Mouse (Mus musculus): ENCODE measurements around the gene Pbld1. TPM values are rescaled to one million over a fixed set of nuclear protein-coding genes. Genes with fewer than 3 reads are reported as not detected.

The Pbld1 gene
- polyA plus RNA-seq, 1 experiment, result 0.31 TPM

DNA sequence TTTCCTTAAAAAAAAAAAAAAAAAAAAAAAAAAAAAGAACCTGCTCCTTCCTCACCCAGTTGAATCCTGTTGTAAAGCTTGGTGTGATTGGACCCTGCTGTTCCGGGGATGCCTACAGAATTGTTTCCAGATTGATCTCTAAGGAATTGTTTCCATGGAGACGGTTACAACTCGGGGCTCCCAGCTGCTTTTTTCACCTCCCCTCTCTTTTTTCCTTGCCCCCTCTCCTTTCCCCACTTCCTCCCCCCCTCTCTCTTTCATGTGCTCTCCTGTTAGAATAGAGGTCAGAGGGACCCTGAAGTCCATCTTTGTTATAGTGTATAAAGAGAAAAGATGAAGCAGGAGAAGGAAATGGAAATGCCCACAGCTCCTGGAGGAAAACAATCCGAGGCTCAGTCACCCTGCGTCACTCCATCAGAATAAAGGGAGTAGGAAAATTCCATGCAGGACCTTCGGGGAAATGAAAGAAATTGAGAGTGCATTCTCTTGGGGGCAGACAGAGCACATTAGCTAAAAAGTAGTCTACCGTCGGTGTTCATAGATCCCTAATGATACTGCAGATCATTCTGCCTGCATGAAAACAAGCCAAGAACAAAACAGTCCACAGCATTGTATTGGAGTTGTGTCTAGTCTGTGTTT lies 33.7 kb upstream of the Pbld1 start:
- H3ac ChIP-seq (ENCODE audit: control insufficient read depth, insufficient read length), result no peak overlapping the region
- H3K79me2 ChIP-seq (ENCODE audit: control insufficient read depth, insufficient read depth), result peaks cover 21% of the 10 kb centered on the region
- H3K27me3 ChIP-seq (ENCODE audit: control insufficient read depth, insufficient read depth, insufficient read length), result no peaks in the 10 kb centered on the region
- TF ChIP-seq POLR2A (IDR thresholded peaks at IDR 0.05; ENCODE audit: insufficient read length, low read depth) (no peak), REST (IDR thresholded peaks at IDR 0.05; ENCODE audit: insufficient read depth, insufficient read length) (no peak), MYOG (IDR thresholded peaks at IDR 0.05; ENCODE audit: control insufficient read depth in 1 of 3, insufficient read depth in 1 of 3, insufficient read length in 2 of 3, low read depth in 2 of 3) (no peak), MYOD1 (IDR thresholded peaks at IDR 0.05; ENCODE audit: control insufficient read depth in 1 of 3, insufficient read length in 2 of 3, low read depth in 2 of 3) (no peak)
- no peak overlapping the region for H3K4me2 ChIP-seq (ENCODE audit: low read depth)
- no peak overlapping the region for H3K4me3 ChIP-seq
- H3K36me3 ChIP-seq (ENCODE audit: control insufficient read depth, insufficient read depth), result no peaks in the 10 kb centered on the region

DNA sequence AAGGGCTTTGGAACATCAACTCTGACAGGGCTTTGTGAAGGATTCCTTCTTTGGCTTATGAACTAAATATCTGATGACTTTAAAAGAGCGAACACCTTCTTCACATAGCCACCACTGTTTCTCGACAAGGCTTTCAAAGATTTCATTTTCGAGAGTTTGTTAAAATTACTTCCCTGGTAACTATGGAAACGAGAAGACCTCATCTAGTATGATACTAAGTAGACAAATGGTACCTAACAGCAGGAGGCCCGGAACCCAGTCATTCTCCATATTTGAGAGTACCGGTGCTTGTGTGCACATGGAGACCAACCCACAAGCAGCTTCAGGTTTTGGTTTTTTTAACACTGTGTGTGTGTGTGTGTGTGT lies 33.2 kb upstream of the Pbld1 start:
- Histone ChIP-seq H3ac (ENCODE audit: control insufficient read depth, insufficient read length) (no peak overlapping the region), H3K79me2 (ENCODE audit: control insufficient read depth, insufficient read depth) (peaks cover 16% of the 10 kb centered on the region), H3K4me2 (ENCODE audit: low read depth) (no peak overlapping the region), H3K27me3 (ENCODE audit: control insufficient read depth, insufficient read depth, insufficient read length) (no peaks in the 10 kb centered on the region), H3K36me3 (ENCODE audit: control insufficient read depth, insufficient read depth) (no peaks in the 10 kb centered on the region), H3K4me3 (no peak overlapping the region)
- no peak for TF ChIP-seq TCF3 (IDR thresholded peaks at IDR 0.05; ENCODE audit: insufficient read length, low read depth)
- TF ChIP-seq REST (IDR thresholded peaks at IDR 0.05; ENCODE audit: insufficient read depth, insufficient read length), result no peak
- no peak for TF ChIP-seq MAX (IDR thresholded peaks at IDR 0.05; ENCODE audit: low read depth)
- no peak for TF ChIP-seq POLR2AphosphoS2 (IDR thresholded peaks at IDR 0.05; ENCODE audit: insufficient read length, low read depth)
- TF ChIP-seq MYOG (IDR thresholded peaks at IDR 0.05; ENCODE audit: control insufficient read depth in 1 of 3, insufficient read depth in 1 of 3, insufficient read length in 2 of 3, low read depth in 2 of 3), result no peak
- no peak for TF ChIP-seq SRF (IDR thresholded peaks at IDR 0.05; ENCODE audit: control insufficient read depth, insufficient read length, low read depth)
- TF ChIP-seq CEBPB (IDR thresholded peaks at IDR 0.05; ENCODE audit: insufficient read depth, poor library complexity, severe bottlenecking), result no peak
- TF ChIP-seq POLR2A (IDR thresholded peaks at IDR 0.05; ENCODE audit: insufficient read length, low read depth), result no peak
- TF ChIP-seq USF1 (IDR thresholded peaks at IDR 0.05; ENCODE audit: low read depth), result no peak
- TF ChIP-seq TCF12 (IDR thresholded peaks at IDR 0.05; ENCODE audit: insufficient read depth, poor library complexity, severe bottlenecking), result no peak
- TF ChIP-seq MYOD1 (IDR thresholded peaks at IDR 0.05; ENCODE audit: control insufficient read depth in 1 of 3, insufficient read length in 2 of 3, low read depth in 2 of 3), result no peak
- TF ChIP-seq E2F4 (IDR thresholded peaks at IDR 0.05; ENCODE audit: insufficient read depth), result no peak

DNA sequence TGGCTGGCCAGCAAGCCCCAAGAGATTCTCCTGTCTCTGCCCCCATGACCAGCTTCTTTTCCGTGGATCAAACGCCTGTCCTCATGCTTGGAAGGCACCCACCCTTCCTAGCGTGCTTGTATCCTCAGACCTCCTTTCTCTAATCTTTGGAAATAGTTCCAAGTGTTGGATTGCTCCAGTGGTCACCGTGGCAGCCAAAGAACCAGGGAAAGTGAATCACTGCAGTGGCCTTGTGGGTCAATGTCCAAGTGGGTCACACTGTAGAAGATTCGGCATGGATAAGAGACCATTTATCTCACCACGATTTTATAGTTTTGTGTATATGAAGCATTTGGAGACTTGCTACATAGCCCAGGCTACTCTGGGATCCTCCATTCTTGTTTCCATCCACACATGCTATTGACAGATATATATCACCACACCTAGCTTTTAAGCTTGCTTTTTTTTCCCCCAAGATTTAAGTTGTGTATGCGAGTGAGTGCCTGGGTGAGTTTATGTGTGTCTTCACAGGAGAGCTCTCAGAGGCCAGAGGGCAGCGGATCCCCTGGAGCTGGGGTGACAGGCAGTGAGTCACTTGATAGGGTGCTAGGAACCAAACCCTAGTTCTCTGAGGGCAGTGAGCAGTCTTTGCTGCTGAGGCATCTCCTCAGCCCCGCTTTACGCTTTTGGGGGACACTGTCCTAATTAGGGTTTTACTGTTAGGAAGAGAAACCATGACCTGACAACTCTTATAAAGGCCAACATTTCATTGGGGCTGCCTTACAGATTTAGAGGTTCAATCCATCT lies 32.4 kb upstream of the Pbld1 start:
- peaks cover 8% of the 10 kb centered on the region for H3K79me2 ChIP-seq (ENCODE audit: control insufficient read depth, insufficient read depth)
- no peaks in the 10 kb centered on the region for H3K36me3 ChIP-seq (ENCODE audit: control insufficient read depth, insufficient read depth)
- no peaks in the 10 kb centered on the region for H3K27me3 ChIP-seq (ENCODE audit: control insufficient read depth, insufficient read depth, insufficient read length)
- H3K4me3 ChIP-seq, result no peak overlapping the region
- TF ChIP-seq POLR2AphosphoS2 (IDR thresholded peaks at IDR 0.05; ENCODE audit: insufficient read length, low read depth) (no peak), SRF (IDR thresholded peaks at IDR 0.05; ENCODE audit: control insufficient read depth, insufficient read length, low read depth) (no peak), POLR2A (IDR thresholded peaks at IDR 0.05; ENCODE audit: insufficient read length, low read depth) (no peak), MAX (IDR thresholded peaks at IDR 0.05; ENCODE audit: low read depth) (no peak), TCF12 (IDR thresholded peaks at IDR 0.05; ENCODE audit: insufficient read depth, poor library complexity, severe bottlenecking) (no peak), E2F4 (IDR thresholded peaks at IDR 0.05; ENCODE audit: insufficient read depth) (no peak), USF1 (IDR thresholded peaks at IDR 0.05; ENCODE audit: low read depth) (no peak), CEBPB (IDR thresholded peaks at IDR 0.05; ENCODE audit: insufficient read depth, poor library complexity, severe bottlenecking) (no peak), REST (IDR thresholded peaks at IDR 0.05; ENCODE audit: insufficient read depth, insufficient read length) (no peak), MYOG (IDR thresholded peaks at IDR 0.05; ENCODE audit: control insufficient read depth in 1 of 3, insufficient read depth in 1 of 3, insufficient read length in 2 of 3, low read depth in 2 of 3) (no peak), TCF3 (IDR thresholded peaks at IDR 0.05; ENCODE audit: insufficient read length, low read depth) (no peak), MYOD1 (IDR thresholded peaks at IDR 0.05; ENCODE audit: control insufficient read depth in 1 of 3, insufficient read length in 2 of 3, low read depth in 2 of 3) (no peak)
- no peak overlapping the region for H3ac ChIP-seq (ENCODE audit: control insufficient read depth, insufficient read length)
- no peak overlapping the region for H3K4me2 ChIP-seq (ENCODE audit: low read depth)

DNA sequence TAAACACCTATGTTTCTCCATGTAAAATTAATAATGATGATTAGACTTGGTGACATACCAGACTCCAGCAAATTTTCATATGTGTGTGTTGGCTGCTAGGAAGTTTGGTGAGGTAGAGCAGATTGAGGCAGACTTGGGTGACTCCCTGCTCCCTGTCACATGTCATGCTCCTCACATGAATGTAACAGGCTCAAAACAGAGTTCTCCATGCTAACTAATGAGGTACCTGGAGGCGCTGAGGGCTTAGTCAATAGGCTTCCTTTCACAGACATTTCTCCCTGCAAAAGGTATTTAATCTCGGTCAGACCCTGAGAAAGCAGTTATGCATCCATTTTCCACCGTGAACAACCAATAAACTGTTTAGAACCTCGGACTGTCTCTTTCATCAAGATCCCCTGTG lies 31.6 kb upstream of the Pbld1 start:
- Histone ChIP-seq H3K36me3 (ENCODE audit: control insufficient read depth, insufficient read depth) (no peaks in the 10 kb centered on the region), H3ac (ENCODE audit: control insufficient read depth, insufficient read length) (no peak overlapping the region), H3K4me3 (no peak overlapping the region), H3K4me2 (ENCODE audit: low read depth) (no peak overlapping the region), H3K79me2 (ENCODE audit: control insufficient read depth, insufficient read depth) (no peaks in the 10 kb centered on the region), H3K27me3 (ENCODE audit: control insufficient read depth, insufficient read depth, insufficient read length) (no peaks in the 10 kb centered on the region)
- TF ChIP-seq SRF (IDR thresholded peaks at IDR 0.05; ENCODE audit: control insufficient read depth, insufficient read length, low read depth) (no peak), MYOD1 (IDR thresholded peaks at IDR 0.05; ENCODE audit: control insufficient read depth in 1 of 3, insufficient read length in 2 of 3, low read depth in 2 of 3) (no peak), REST (IDR thresholded peaks at IDR 0.05; ENCODE audit: insufficient read depth, insufficient read length) (no peak), TCF3 (IDR thresholded peaks at IDR 0.05; ENCODE audit: insufficient read length, low read depth) (no peak), POLR2A (IDR thresholded peaks at IDR 0.05; ENCODE audit: insufficient read length, low read depth) (no peak), MYOG (IDR thresholded peaks at IDR 0.05; ENCODE audit: control insufficient read depth in 1 of 3, insufficient read depth in 1 of 3, insufficient read length in 2 of 3, low read depth in 2 of 3) (no peak), USF1 (IDR thresholded peaks at IDR 0.05; ENCODE audit: low read depth) (no peak), CEBPB (IDR thresholded peaks at IDR 0.05; ENCODE audit: insufficient read depth, poor library complexity, severe bottlenecking) (no peak), POLR2AphosphoS2 (IDR thresholded peaks at IDR 0.05; ENCODE audit: insufficient read length, low read depth) (no peak), TCF12 (IDR thresholded peaks at IDR 0.05; ENCODE audit: insufficient read depth, poor library complexity, severe bottlenecking) (no peak), E2F4 (IDR thresholded peaks at IDR 0.05; ENCODE audit: insufficient read depth) (no peak), MAX (IDR thresholded peaks at IDR 0.05; ENCODE audit: low read depth) (no peak)
